Mouse (Mus musculus): ENCODE data around the gene Etv6.

The Etv6 gene

GRCm38 (mm10) chr6:134110206-134110605 lies 74.7 kb downstream of the Etv6 start:
- no peak for DNase-seq (ENCODE audit: low read depth, low spot score)

DNA sequence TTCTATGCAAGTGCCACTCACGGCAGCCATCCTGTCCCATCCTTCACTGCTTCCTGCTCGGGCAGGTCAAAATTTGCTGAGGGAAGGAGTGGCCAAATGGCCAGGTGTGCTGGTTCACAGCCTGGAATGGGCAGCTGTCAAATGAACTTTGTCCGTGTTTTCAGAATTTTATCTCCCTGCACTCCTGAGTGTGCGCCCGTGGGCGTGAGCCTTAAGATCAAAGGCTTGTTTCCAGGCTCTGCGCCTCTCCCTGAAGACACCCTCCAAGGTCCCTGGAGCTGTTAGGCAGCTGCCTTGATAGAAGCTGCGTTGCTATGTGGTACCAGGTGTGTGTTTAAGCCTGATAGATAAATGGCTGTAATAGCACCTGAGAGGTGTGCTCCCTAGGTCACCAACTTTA lies 76.1 kb downstream of the Etv6 start:
- DNase-seq (ENCODE audit: low read depth, low spot score) = no peak

- no peak for DNase-seq (ENCODE audit: low read depth, low spot score)
These were observed 77.3 kb downstream of the Etv6 start for GRCm38 (mm10) chr6:134112753-134113152.

- DNase-seq (ENCODE audit: low read depth, low spot score) = no peak
These were observed 77.7 kb downstream of the Etv6 start for GRCm38 (mm10) chr6:134113168-134113567.

DNA sequence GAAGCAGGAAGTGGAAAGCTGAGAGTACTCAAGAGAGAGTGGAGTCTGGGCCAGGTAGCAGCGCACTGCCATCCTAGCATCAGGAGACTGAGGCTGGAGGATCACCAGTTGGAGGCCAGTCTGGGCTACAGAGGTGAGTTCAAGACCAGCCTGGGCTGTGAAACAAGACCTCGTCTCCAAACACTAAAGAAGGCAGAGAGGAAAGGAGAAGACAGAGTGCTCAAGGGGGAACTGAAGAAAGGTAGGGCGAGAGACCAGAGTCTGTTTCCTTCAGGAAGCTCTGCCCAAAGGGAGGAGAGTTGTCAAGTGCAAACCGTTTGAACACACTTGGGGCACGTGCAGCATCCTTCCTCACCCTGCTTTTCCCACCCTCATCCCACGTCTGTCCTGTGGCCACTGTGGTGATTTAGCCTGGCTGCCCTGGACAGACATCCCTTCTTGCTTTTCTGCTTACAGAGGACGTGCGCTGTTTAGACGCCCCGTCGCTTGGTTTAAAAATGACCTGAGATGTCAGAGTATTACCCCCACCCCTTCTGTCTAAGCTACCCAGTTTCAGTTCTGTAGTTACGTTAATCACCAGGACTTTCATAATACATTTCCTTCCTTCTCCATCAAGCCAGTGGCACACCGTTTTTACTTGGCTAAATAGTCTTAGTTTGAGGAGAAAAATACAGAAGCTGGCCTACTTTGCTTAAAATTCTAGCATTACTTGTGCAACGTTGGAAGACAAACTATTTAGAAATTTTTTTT lies 79.9 kb downstream of the Etv6 start:
- DNase-seq (ENCODE audit: low read depth, low spot score) = no peak

DNA sequence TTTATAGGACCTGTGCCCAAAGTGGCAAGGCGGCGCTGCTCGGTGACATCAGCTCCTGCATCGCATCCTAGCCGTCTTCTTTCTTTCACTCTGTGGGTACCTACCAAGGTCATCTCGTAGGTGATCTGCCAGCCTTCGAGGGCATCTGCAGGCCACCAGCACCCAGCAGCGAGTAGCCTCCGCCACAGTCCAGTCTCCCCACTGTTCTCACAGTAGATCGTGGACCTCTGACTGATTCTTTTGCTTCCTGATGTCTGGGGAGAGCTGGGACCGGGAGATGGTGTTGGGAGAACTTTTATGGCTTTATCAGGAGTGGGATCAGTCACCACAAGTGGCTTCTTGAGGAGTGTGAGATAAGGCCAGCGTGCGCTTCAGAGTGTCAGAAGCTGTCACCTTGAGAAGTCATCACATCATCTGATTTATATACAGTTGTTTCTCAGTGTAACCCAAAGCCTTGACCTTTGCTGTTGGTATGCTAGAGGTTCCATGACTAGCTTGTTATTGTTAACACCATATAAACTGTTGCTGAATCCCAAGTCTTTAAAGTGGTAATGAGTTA lies 82.0 kb downstream of the Etv6 start:
- DNase-seq (ENCODE audit: low read depth, low spot score) = no peak

GRCm38 (mm10) chr6:134118506-134118905 lies 83.0 kb downstream of the Etv6 start:
- DNase-seq (ENCODE audit: low read depth, low spot score) = no peak

DNA sequence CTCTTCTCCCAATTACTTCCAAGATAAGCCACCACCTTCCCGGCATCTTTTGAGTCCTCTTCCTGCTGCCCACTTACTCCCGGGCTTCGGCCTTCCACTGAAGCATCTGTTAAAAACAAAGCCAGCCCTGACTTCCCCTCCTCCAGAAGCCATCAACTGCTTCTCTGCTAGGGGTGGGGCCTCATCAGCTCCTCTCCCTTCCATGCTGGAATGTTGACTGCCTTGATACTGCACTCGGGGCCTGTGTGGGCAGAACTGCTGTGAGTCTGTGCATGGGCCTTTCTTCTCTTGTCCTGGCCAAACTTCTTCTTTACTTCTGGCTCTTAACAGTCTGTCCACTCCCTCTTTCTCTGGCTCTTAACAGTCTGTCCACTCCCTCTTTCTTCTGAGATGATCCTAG lies 83.6 kb downstream of the Etv6 start:
- DNase-seq (ENCODE audit: low read depth, low spot score) = no peak

DNA sequence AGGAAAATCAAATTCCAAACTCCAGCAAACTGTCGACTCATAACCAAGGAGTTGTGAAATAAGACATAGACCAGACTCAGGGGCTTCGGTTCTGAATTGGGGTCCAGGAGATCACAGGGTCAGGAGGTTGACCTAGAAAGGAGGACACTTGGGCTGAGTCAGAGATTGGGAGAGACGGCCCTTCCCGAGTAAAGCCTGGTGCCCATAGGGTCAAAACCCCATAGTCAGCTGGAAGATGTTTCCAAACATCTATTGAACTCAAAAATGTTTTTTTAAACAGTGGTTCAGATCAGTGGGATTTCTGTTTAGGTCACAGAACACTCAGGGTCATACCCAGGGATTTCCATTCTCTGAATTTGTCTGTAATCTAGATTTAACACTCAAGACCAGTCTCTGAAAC lies 84.7 kb downstream of the Etv6 start:
- DNase-seq (ENCODE audit: low read depth, low spot score) = no peak

GRCm38 (mm10) chr6:134120712-134121111 lies 85.2 kb downstream of the Etv6 start:
- peak; percentile 55 for DNase-seq (ENCODE audit: low read depth, low spot score)

DNA sequence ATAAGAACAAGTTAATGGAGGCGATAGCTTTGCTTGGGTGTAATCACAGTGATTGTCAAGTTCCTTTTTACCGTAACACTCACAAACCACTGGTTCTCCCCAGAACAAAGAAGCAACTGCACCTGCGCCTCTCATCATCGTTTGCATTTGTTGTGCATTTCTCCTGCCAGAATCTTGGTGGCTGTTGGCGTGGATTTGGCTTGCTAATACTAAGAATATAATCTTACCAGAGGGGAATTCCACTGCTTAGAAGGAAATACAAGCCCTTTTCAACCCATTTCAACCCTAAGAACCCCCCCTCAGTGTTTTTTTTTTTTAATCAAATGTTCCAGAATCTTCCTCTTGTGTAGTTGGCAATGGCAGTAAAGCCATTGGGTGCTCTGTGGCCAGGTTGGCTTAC lies 87.4 kb downstream of the Etv6 start:
- no peak for DNase-seq (ENCODE audit: low read depth, low spot score)

- DNase-seq (ENCODE audit: low read depth, low spot score) = no peak
These were observed 88.0 kb downstream of the Etv6 start for GRCm38 (mm10) chr6:134123474-134123873.

DNA sequence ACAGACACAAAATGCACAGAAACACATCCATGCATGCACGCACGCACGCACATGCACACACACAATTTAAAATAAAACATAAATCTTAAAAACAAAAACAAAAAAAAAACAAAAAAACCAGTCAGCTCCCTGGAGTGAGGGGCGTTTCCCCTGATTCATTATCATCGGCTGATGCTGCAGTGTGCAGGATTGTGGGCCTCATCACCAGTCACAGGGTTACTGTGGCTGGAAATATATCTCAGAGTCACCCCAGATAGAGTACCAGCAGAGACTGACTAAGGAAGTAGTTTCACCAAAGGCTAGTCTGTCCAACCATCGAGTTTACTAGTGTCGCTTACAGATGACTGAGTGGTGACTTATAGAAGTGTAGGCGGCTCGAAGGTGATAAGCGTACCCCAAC lies 88.8 kb downstream of the Etv6 start:
- DNase-seq (ENCODE audit: low read depth, low spot score) = no peak

DNA sequence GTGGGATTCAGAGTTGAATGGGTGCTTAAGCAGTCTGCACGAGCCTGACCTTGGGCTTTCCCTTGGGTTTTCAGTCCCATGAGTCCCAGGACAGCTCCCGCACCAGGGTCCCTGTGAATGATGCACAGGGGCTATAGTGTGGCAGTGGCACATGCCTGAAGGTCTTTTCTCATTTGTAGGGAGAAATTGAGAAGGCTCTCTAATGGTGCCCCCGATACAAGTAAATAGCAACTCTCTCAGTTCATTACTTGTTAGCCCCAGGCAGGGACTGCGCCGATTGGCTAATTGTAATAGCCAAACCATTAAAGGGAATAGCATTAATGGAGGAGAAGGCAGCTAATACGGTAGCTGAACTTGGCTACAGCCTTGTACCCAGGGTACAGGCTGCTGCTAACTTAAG lies 92.5 kb downstream of the Etv6 start:
- DNase-seq (ENCODE audit: low read depth, low spot score) = no peak

- DNase-seq (ENCODE audit: low read depth, low spot score) = no peak
These were observed 93.1 kb downstream of the Etv6 start for GRCm38 (mm10) chr6:134128594-134128993.

DNA sequence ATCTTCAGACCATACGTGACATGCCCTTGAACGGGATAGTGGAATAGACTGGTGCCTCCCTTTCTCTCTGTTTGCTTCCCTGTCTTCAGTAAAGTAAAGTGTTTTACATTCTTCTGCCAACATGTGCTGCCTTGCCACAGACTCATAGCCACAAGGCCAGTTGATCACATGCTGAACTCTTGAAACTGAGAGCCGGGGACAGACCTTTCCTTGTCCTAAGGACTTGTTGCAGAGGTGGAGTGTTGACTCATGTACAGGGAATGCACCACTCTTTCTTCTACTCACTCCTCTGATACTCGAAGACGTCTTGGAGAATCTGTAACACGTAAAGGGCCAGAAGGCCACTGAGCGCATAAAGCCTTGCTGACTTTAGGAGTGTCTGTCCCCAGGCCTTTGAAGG lies 94.3 kb downstream of the Etv6 start:
- DNase-seq (ENCODE audit: low read depth, low spot score) = no peak

DNA sequence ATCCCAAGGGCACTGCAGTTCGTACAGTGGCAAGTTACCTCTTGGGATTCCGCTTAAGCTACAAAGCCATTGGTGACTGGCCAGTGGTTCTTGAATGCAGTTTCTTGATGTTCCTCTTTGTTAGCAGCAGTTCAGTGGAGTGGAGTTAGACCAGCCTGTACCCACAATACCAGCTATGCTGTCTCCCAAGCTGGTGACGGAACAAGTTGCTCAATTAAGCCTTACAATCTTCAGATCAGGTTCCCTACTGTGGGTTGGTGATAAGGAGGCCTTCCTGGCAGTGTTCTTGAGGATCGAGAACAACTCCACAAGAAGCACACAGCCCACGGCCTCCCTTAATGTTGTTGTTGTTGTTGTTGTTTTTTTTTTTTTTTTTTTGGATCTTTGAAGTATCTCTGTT lies 95.3 kb downstream of the Etv6 start:
- no peak for DNase-seq (ENCODE audit: low read depth, low spot score)

DNA sequence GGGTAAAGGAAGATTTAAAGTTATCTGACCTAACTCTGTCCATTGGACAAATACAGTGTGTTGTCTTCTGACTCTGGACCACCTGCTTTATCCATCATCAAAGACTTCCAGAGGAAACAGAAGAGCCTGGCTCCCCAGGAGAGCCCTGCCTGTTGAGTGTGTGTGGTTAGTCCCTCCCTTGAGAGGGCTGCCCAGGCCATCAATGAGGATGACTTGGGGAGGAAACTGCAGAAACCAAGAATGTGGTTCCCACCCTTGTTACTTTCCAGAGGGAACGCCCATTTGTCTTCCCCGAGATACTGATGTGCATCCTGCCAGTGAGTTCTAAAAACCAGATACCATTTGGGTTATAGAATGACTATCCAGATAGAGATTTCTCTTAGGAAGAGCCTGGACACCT lies 96.1 kb downstream of the Etv6 start:
- DNase-seq (ENCODE audit: low read depth, low spot score) = no peak

- no peak for DNase-seq (ENCODE audit: low read depth, low spot score)
These were observed 98.3 kb downstream of the Etv6 start for GRCm38 (mm10) chr6:134133756-134134155.

DNA sequence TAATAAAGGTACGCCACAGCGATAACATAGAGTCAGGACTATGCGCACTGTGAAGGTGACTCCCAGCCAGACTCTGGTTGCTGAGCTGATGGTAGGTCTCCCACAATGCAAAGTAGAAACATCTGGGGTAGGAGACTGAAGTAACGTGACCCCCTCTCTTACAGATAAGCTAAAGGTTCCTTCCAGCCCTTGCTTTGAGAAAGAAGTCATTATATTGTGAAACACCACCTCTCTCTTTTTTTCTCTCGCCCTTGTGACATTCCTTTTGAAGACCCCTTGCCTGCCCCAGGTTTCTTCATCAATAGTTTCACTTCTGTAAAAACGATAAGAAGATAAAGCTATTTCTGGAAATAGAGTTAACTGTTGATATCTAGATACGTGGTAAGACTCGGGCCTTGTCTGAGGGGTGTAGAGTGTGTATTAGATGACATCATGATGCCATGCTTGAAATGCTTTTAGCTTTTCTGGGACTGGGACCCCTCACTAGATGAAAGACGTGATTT lies 99.4 kb downstream of the Etv6 start:
- no peak for DNase-seq (ENCODE audit: low read depth, low spot score)

DNA sequence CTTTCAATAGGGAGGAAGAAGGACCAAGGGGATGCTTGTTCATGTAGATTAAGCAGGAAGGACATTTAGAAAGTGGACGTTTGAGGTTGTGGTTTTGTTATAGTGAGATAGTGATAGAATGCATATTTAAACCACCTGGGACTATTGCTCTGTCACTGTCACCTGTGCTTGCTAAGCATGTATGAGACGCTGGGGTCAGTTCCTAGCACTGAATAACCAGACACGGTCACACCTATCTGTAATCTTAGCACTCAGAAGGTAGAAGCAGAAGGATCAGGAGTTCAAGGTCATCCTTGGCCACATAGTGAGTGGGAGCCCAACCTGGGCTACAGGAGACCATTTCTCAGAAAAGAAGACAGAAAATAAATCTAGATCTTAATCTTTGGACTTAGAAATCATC lies 100.8 kb downstream of the Etv6 start:
- DNase-seq (ENCODE audit: low read depth, low spot score) = no peak

DNA sequence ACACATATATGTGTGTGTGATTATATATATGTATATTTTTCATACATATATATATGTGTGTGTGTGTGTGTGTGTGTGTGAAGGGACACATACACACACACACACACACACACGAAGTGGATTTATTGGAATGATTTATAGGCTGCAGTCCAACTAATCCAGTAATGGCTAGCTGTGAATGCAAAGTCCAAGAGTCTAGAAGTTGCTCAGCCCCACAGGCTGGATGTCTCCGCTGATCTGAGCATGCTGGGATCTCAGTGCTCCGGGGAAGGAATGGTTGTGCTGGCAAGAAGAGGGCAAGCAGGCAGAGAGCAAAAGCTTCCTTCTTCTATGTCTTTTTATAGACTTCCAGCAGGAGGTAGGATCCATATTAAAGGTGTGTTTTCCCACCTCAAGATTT lies 103.9 kb downstream of the Etv6 start:
- no peak for DNase-seq (ENCODE audit: low read depth, low spot score)
